Mouse (Mus musculus): ENCODE results near the gene Matn1. TPM values are rescaled to one million over a fixed set of nuclear protein-coding genes. Genes with fewer than 3 reads are reported as not detected.

Matn1 gene
- total RNA-seq, 1 experiment from 2014 or later, result not detected

GRCm38 (mm10) chr4:130973332-130974263 is 29.4 kb downstream of the Matn1 start:
- ATAC-seq (replicated peaks; ENCODE audit: low read depth, poor library complexity, severe bottlenecking), result no peak

- no peak for ATAC-seq (replicated peaks; ENCODE audit: low read depth, poor library complexity, severe bottlenecking)
Observed at GRCm38 (mm10) chr4:130978981-130979380, 34.8 kb downstream of the Matn1 start.

- no peak for ATAC-seq (replicated peaks; ENCODE audit: low read depth, poor library complexity, severe bottlenecking)
Observed at GRCm38 (mm10) chr4:130984416-130985182, 40.4 kb downstream of the Matn1 start.

- ATAC-seq (replicated peaks; ENCODE audit: low read depth, poor library complexity, severe bottlenecking), result no peak
Observed at GRCm38 (mm10) chr4:130987046-130987445, 42.9 kb downstream of the Matn1 start.

GRCm38 (mm10) chr4:130988219-130988839 is 44.1 kb downstream of the Matn1 start:
- no peak for ATAC-seq (replicated peaks; ENCODE audit: low read depth, poor library complexity, severe bottlenecking)

- ATAC-seq (replicated peaks; ENCODE audit: low read depth, poor library complexity, severe bottlenecking), result no peak
Observed at GRCm38 (mm10) chr4:130989146-130989545, 45.0 kb downstream of the Matn1 start.

GRCm38 (mm10) chr4:130990966-130991365 is 46.8 kb downstream of the Matn1 start:
- ATAC-seq (replicated peaks; ENCODE audit: low read depth, poor library complexity, severe bottlenecking), result no peak

- ATAC-seq (replicated peaks; ENCODE audit: low read depth, poor library complexity, severe bottlenecking), result no peak
Observed at GRCm38 (mm10) chr4:130994556-130994955, 50.4 kb downstream of the Matn1 start.

GRCm38 (mm10) chr4:130999744-131000527 is 55.8 kb downstream of the Matn1 start:
- ATAC-seq (replicated peaks; ENCODE audit: low read depth, poor library complexity, severe bottlenecking), result no peak

- ATAC-seq (replicated peaks; ENCODE audit: low read depth, poor library complexity, severe bottlenecking), result no peak
Observed at GRCm38 (mm10) chr4:131000614-131001178, 56.5 kb downstream of the Matn1 start.

Other genes with a start within 250 kb of the Matn1 start
- gene Sdc3, start 151.8 kb upstream of the Matn1 start, total RNA-seq (2017), result 1.3 and 2.1 TPM in 2 replicates
- 106 and 110 TPM in 2 replicates for gene Laptm5, start 31.3 kb upstream of the Matn1 start, total RNA-seq (2017)